Mouse (Mus musculus): ENCODE measurements around the gene Peli1.

Gene Peli1

DNA sequence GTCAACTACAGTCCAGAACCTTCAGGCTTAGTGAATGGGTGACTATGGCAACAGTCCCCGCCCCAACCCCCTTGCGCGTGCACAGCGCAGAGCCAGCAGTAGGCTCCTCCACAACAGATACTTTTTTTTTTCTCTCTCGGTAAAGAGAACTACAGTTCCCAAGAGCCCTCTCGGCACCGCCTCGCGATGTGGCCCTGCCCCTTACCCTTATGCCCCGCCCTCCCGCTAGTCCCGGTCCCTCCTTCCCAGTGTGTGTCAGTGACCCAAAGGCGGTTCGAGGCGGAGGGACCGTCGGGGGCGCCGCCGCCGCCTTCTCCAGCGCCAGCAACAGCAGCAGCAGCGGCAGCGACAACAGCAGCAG is at the start of gene Peli1:
Peli1 (plus strand) TSS at position 225 of the 361 bp plus-strand sequence.
- peak; percentile 98 for DNase-seq (ENCODE audit: low read depth)

DNA sequence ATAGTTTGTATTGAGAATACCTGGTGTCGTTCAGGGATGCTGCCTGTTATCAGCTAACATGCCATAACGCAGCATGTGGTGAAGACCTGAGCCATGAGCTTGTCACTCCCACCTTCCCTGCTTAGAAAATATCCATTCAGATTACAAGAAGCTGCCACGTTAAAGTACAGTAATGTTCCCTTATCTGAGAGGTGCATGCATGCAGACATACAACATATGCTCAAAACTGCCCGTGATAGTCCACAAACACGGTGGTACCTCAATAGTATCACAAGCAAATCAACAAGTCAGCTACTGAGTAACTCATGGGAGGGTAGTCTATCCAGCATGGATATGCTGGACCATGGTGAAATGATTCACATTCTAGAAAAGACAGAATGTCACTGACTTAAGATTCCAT is 48.5 kb upstream of the Peli1 start:
- DNase-seq (ENCODE audit: low read depth), result no peak

DNA sequence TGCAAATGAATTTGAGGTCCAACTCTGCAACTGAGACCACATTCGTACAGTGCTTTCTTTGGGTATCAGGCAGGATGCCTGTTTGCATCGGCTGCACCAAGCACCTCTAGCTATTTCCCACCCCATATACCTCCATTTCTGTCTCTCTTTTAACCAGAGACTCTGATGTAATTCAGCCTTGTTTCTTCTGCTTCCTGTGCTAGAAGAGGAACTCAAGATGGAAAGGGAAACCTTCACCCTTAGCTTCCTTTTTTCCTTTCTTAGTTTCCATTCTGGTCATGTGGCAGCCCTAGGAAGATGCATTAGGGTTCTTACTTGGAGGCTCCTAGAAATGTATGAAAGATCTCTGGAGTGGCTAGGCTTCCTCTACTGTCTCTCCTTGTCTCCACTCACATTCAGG is 44.9 kb upstream of the Peli1 start:
- DNase-seq (ENCODE audit: low read depth), result no peak

DNA sequence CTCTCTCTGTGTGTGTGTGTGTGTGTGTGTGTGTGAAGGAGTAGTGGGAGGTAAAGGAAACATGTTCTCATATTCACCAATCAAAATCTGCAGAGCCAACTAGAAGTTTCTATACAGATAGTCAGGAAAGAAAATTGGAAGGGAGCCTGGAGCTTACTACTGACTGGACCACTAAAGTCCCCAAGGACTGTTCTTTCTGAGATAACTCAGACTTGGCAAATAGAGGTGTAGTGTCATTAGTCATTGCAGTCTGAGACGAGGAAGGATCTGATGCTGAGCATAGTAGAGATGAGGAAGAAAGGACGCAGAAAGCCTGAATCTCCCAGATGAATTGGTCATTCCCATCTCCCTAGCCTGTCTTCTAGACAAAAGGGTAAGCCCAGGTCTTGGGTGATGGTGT is 43.2 kb upstream of the Peli1 start:
- peak; percentile 17 for DNase-seq (ENCODE audit: low read depth)

DNA sequence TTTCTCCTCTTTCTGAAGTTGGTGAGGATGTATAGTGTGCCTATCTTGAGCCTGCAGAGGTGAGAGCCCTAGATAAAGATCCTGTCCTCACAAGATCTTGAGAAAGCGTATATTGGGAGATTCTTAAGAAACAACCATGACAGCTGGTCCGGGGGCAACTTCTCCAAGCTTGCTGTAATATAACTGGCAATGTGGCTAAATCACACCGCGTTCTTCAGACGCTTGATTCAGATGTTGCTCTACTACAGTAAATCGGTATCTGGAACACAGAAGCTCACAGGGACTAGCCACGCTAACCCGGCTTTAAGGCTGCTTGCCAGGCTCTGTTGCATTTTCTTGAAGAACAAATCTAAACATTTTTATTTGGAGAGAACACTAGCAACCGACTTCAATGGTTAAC is 39.4 kb upstream of the Peli1 start:
- peak; percentile 5 for DNase-seq (ENCODE audit: low read depth)

DNA sequence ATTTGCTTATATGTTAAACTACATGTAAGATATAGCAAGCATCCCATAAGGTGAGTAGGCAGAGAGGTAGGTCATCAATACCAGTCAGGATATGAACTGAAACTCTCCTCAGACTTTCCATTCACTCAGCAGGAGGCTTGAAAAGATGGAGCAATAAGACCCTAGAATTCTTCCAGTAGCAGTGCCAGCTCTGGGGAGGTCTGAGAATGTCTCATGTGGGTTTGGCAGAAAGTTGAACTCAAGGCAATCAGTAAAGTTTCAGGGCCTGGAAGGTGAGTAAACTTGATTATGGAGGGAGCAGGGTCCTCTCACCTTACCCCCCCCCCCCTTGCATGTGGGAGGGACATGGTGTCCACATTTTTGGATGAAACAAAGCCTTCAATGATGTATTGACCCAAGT is 36.5 kb upstream of the Peli1 start:
- no peak for DNase-seq (ENCODE audit: low read depth)

DNA sequence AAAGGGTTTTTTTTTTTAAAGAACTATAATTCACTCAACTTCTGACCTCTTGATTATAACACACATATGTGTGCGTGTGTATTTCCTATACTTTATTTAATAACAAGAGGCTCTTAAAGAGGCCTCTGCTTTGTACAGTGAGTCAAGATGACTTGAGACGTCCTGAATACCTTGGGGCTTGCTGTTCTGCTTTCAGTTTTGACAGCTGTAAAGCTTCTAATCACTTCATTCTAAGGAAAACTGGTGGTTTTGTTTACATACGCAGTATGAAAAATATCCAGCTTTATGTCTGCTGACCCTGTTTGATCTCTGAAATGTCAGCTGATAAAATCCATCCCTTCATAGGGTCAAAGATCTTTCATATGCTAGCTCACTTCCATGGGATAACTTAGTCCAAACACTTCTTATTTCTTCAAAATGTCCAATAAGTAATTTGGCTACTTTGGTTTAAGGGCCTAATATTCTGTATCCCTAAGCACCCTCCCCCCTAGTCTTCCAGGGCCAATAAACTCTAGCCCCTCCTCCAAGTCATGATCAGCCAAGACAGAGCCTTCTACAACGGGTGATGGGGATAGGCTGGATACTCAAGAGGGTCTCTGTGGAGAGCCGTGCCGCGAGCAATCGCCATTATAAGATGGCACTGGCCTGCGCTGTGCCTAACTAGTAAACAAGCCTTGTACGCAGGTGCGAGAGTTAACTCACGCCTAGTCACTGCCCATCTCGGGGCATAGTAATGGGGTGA is 34.8 kb upstream of the Peli1 start:
- DNase-seq (ENCODE audit: low read depth), result no peak

DNA sequence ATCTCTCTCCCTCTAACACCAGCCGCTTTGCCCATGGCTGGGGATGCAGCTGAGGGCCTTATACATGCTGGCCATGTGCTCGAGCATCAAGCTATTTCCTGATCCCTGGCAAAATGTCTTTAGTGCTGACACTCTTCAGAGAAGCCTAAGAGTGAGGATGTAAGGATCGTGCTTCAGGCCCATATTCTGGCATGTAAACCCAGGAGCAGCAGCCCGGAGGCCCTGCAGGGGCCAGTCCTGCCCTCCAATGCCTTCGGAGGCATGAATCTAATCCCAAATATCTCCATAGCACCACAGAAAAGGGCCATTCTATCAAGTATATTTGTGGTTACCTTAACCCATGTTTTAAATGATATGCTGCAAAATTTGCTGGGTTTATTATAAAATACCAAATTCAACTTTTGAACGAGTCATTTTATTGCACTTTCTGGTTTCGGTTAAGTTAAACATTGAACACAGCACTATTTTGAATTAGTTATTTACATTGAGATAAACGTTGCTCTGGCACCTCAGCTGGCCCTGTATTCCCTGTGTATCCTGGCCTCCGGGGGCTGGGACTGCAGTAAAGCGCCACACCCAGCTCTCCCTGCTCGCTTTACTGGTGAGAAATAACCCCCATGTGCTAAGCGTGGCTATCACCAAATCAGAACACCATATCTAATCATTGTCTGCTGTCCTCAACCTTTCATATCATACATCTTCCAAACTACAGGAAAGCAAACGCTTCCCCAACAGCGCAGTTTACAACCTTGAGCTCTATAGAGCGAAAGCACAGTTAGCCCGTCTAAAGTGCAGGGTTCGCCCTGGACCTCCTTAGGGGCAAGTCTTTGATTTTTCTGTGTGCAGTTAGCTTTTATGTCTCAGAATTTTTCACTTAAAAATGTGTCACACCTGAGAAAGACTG is 33.3 kb upstream of the Peli1 start:
- DNase-seq (ENCODE audit: low read depth), result no peak

DNA sequence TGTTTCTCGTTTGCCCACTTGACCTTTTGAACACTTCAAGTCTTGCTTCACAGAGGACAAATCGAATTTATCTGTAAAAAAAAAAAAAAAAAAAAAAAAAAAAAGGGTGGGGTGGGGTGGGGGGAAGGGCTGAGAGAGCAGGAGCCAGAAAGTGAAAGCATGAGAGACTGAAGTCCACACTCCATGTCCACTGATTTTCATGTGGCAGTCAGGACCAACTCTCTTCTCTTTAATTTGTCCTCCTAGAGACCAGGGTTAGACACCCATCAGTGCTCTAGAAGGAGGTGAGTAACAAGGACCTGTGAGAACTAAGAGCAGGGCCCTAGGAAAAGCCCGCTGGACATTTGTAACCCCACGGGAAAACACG is 32.7 kb upstream of the Peli1 start:
- no peak for DNase-seq (ENCODE audit: low read depth)

DNA sequence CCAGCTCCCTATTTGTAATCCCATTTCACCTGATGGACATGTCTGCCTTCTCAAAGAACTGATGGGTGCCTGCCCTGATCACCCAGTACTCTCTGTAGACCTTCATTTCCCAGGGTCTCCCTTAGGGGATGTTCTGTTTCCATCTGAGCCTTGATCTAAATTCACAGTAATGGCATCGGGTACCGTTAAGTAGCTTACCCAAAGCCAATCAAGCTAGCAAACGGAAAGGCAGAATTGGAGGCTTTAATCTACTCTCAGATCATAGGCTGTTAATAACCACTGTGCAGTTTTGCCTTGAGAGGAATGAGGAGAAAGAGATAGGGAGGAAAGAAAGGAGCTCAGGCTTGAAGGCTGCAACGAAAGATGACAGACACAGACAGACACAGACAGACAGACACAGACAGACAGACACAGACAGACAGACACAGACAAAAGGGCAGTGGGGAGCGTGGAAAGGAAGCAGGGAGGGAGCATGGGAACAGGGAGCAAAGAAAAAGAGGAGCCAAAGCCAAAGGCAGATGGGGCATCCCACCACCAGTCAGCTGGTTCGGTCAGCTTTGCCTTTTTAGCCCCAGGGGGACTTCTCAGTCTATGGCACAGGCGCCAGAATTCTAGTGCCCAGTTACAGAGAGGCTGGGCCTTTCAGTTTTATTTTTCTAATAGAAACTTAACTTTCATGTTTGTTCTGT is 30.6 kb upstream of the Peli1 start:
- DNase-seq (ENCODE audit: low read depth), result no peak

DNA sequence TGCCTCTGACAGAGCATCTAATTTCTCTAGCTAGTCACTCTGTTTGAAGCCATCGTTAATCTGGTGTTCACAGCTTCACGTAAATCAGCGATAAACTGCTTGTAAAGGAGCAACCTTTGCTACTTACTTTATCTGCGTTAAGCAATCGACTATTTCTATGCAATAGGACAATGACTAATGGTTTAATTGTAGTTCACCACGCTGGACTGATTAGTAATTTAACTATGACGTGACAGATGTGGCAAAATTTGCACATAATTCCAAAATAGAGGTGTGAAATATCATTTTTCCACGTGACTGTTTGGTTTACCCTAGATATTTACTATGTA is 30.1 kb upstream of the Peli1 start:
- no peak for DNase-seq (ENCODE audit: low read depth)

DNA sequence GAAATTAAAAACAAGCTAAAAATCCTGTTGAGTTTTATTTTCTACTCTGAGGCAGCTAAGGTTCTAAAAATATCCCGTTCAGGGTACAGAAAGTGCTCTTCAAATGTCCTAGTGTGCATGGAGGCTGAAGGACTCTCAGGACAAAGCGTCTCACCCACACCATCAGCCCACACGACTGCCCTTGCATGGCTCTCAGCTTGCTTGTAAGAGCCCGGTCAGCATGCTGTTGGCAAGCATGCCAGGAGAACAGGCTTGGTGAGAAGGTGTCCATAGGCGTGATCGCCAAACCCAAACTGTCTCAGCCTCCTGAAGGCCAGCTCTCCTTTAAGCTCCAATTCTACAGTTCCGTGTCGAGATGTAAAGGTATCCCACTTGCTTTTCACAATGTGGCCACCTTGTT is 29.7 kb upstream of the Peli1 start:
- no peak for DNase-seq (ENCODE audit: low read depth)

DNA sequence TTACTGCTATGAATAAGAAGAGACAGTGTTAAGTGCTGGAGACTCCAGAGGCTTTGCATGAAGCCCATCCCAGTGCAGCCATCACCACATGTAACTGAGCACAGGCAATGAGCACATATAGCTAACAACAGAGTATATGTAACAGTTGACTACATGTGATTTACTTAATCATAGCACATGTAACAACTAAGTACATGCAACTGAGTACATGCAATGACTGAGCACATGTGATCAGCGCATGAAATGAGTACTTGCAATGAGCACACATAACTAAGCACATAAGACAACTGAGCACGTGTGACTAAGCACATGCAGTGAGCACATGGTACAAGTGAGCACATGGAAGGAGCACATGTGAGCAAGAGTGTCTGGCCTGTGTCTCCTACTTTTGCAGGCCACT is 29.0 kb upstream of the Peli1 start:
- no peak for DNase-seq (ENCODE audit: low read depth)

DNA sequence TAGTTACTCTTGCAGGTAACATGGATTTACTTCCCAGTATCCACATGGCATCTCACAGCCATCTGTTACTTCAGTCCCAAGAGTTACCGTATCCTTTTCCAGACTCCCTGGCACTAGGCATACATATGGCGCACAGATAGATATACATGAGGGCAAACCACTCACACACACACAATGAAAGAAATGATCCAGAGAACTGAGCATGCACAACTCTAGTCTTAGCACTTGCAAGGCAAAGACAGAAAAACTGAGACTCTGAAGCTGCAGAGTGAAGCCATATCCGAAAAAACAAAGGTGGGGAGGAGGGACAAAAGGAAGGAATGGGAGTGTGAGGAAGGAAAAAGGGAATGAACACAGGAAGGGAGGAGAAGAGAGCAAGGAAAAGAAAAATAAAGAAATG is 27.8 kb upstream of the Peli1 start:
- no peak for DNase-seq (ENCODE audit: low read depth)

DNA sequence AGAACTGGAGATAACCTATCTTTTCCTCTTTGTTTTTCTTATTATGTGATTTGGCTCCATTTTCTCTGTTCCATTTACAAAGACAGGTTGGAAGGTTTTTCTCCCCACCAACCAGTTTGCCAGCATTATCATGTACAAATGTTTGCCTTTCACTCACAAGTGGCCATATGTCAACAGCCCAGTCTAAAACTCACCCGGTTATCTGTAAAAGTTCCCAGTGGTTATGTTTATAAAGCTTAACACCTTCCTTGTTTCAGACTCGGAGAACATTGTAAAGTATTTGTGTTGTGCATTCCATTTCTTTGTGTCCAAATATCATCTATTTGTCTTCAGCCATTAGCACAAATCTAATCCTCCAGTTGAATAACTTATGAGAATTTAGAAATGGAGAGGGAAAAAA is 11.7 kb upstream of the Peli1 start:
- no peak for DNase-seq (ENCODE audit: low read depth)

DNA sequence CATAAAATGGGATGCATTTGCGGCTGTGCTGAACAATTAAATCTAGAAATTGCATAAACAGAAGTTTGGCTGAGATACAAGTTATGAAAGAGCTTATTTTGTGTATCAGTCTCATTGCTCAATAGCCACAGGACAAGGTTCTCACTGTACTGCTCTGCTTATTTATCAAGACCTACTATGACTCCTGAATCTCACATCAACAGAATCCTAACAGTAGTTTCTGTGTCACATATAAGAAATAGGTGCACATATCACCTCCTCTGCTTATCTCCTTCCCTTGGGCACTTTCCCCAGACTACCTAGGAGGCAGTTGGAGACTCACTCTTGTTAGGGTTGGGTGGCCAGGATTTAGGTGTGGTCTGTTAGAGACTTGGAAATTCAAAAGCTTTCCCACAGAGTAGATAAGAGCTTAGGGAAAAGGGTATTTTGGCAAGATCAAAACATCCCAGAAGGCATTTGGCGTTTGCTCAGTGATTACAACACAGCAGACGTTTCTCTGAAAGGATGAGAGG is 11.2 kb upstream of the Peli1 start:
- DNase-seq (ENCODE audit: low read depth), result peak; percentile 28

DNA sequence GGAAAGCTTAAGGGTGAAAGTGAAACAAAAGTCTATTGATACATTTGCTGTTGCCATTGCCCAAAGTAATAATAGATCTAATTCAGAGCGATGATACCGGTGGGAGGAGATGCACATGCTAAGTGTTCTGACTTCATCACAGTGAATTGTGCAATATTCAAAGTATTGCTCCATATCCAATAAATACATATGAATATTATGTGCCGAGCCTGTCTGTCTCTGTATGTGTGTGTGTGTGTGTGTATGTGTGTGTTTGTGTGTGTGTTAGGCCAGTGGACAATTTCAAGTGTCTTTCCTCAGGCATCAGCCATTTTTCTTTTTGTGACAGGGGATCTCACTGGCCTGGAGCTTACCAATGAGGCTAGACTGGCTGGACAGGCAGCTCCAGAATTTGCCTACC is 9.9 kb upstream of the Peli1 start:
- peak; percentile 8 for DNase-seq (ENCODE audit: low read depth)

DNA sequence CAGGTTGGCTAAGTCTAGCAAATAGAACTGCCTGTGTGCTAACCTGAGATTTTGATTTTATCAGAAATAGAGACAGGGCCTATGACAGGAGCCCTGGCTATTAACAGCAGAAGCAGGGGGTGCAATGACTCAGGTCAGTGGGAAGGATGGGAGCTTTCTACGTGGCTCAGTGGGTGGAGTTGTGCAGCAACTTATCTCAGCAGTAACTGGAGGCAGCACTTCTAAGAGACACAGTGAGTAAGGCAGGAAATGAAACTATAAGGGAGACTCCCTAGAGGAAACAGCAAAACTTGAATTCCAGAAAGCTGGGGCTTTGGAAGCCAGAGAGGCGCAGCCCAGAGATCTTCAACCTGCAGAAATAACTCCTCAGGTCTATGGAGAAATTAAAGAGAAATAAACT is 8.4 kb upstream of the Peli1 start:
- DNase-seq (ENCODE audit: low read depth), result peak; percentile 72

DNA sequence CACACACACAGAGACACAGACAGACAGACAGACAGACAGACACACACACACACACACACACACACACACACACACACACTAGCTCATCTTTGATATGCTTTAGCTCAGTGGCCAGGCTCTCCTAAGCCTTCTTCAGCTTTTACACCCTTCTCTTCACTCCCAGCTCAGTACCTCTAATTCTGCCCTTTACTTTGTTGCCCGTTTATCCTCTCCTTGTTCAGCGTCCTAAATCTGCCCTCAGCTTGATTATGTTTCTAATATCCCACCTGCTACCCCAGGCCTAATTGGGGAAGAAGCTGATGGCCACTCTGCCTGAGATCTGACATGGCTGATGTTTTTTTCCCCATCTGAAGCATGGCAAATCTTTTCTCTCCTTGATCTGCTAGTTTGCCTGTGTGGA is 2.7 kb upstream of the Peli1 start:
- DNase-seq (ENCODE audit: low read depth), result no peak

DNA sequence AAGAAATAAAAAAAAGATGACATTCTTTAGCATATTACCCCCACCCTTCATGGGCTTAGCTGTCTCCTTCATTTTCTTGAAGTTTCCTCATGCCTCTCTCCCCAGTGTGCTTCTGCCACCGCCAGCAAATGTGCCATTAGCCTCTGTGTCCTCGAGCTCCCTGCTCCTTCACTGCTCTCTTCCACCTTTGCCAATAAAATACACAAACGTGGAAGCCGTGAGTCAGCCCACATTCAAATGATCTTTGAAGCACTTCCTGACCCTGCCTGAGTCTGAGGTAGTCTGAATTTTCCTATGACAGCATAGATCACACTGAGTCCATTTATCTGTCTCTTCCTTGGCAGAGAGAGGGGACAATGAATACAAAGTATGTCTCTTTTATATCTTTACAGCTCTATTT is 1.5 kb upstream of the Peli1 start:
- DNase-seq (ENCODE audit: low read depth), result no peak

DNA sequence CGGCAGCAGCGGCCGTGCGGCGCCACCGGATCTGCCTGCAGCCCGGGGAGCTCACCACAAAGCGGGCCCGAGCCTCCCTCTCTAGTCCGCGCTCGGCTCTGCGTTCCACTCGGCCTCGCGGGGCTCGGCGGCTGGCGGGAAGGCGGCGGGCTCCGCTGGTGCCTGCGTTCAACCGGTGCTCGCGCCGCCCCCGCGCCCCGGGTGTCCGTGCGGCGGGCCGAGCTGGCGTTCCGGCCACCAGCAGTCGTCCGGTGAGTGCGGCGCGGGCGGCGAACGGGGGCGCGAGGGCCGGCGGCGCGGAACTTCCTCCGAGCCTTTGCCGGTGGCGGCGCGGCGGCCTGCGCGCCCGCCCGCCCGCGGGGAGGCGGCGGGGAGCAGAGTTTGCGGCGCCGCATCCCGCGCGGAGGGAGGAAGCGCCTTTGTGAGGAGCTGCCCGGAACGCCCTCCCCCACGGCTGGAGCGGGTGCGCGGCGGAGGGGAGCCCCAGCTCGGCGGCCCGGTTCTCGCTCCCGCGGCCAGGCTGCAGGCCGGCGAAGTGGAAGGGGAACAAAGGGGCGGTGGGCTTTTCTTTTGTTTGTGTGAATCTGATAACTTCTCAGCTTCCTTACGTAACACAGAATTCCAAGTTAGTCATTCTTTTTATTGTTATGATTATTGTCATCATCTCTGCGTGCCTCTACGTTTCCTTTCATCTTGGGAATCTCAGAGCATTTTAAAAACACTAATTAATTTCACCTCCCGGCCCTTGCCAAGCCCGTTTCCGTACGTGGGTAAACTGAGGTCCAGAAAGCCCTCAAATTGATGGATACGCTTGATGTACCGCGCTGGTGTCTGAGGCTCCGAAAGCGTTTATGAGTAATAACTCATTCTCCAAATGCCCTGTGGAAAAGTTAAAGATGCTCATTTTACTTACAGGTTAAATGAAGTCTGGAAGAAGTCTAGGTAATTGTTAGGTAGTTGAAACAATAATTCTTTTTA is 626 bp downstream of the Peli1 start:
- peak; percentile 76 for DNase-seq (ENCODE audit: low read depth)

DNA sequence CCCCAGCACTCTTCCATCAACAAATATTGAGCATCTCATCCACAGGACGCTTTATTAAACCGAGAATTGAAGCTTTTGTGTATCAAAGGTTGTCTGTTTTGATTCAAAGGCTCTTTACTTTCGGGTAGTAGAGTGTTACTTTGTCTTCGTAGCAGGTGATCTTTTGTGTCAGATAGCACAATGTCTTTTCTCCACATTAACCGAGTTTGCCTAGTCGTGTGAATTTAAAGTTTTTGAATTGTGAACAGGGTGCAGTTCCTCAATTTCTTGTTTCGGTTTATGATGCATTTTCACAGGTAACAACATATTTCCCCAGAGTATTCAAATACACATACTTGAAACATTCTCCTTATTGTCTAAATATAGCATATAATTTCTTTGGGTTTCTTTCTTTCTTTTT is 1.5 kb downstream of the Peli1 start:
- DNase-seq (ENCODE audit: low read depth), result peak; percentile 4
